Mouse (Mus musculus) spleen, postnatal 36 days (tissue): ENCODE measurements around the gene Htatip2.

Experiments used
- DNase-seq, 2 experiments: peaks; one replicate each; pipeline ENCODE4 v3.0.0; 2022; ENCODE audit warnings: low spot score in 2 of 2, mixed read lengths in 1 of 2

Gene Htatip2

DNA sequence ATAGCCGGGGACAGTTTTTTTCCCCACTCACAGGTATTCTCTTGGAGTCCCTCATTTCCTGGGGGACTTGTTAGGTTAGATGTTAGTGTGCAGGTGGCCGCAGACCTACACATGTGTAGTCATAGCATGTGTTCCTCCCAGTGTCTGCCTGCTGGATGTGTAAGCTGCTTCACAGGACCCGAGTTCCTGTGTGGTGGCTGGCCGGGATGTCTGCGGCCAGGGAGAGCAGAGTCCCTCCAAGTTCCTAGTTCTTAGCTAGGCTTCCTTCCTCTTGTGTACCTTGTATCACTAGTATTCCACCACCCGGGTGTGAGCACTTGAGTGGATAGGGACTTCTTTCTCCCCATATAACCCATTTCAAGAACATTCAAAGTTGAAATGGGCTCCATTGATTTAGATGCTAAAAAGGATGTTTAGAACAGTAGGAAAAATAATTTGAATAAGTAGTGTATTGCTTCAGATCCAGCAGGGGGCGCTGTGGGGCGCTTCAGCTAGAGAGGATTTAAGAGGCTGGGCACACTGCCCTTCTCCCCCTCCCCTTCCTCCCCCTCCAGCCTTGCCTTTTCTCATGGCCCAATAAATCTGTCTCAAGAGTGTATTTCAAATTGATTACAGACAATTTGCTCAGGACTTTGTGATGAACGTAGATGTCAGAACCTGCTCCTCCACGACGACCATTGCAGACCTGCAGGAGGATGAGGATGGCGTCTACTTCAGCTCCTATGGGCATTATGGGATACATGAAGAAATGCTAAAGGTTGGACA lies 27.9 kb downstream of the Htatip2 start:
- DNase-seq = peak in 1 of 2 experiments; percentile 22

DNA sequence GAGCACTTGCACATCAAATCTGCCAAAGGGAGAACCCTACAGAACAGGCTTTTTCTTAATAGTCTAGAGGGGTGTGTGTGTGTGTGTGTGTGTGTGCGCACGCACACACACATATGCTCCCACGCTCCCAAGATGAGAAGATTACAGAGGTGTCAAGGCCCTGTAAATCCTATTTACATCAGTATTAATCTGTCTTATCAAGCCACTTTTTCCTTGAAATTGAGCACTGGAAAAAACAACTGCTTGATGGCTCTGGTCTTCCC lies 28.4 kb downstream of the Htatip2 start:
- DNase-seq = no peak

- DNase-seq = no peak
These were observed 35.4 kb downstream of the Htatip2 start for GRCm38 (mm10) chr7:49794304-49794703.

DNA sequence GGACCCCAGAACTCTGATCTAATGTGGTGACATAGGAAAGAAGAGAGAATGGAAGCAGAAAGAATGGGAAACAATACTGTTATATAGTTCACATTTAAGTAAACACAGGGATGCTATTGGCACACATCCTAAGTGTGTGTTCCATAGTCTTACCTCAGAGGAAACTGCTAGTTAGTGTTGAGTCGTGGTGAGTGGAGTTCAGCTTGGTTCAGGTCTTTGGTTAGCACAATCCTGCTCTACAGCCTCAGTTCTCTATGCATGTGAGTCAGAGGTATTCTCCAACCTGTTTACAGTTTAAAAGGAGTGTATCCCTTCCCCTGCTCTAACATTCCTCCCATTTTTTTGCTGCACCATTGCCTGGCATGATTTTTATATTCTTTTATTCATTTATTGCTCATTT lies 38.3 kb downstream of the Htatip2 start:
- no peak for DNase-seq

DNA sequence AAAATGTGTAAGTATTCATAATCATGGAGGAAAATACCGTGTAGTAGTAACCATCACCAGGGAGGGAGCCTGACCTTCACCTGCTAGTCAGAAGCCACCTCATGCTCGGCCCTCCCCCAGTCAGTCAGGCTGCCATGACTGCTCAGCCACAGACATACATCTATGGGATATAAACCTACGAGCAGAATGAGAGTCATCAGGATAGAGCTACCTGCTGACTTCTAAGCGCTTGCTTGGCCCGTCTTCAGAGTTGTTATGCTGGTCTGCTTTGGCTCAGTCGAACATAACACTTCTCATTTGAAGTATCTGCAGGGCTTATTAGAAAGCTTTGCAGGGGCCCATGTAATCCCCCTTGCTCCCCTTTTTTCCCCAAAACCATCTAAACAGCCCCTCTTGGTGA lies 44.6 kb downstream of the Htatip2 start:
- no peak for DNase-seq

- no peak for DNase-seq
These were observed 45.8 kb downstream of the Htatip2 start for GRCm38 (mm10) chr7:49804638-49805165.

DNA sequence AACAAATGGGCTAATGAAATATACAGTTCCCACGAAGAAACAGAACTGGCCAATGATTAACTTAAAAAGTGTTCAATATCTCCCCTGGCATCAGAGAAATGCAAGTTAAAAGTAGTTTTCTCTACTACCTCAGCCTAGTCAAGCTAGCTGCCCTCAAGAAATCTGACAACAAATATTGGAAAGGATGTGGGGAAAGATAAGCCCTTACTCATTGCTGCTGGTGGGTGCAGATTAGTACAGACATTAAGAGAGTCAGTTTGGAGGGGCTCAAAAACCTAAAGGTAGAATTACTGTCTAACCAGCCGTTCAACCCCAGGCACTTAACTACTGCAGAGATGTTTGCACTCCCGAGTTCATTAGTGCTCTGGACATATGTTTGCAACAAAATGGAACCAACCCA lies 46.7 kb downstream of the Htatip2 start:
- DNase-seq = no peak

DNA sequence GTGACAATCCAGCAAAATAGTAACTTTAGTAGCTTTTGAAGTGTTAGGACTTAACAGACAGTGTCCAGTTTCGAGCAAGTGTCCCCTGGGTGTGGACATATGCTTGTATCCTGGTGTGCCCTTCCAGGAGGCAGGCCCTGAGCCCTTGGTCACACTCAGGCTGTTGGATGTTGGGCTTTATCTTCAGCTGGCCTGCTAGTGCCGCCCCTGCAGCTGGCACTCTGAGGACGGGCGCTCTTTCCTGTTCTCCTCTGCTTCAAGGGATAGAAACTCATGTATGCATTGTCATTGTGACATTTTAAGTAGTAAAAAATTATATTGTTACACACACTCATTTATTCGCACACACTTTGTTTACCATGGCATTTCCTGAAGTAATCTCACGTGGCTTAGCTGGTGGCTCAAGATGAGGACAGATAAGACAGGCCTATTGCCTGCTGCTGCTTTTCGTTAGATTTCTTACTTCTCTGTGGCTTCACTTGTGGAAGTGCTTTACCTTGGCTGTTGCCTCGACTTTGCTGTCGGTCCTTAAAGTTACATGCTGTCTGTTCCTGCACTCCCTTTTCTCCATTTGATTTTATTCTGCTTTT lies 48.3 kb downstream of the Htatip2 start:
- no peak for DNase-seq

GRCm38 (mm10) chr7:49807846-49808622 lies 49.1 kb downstream of the Htatip2 start:
- DNase-seq = no peak

DNA sequence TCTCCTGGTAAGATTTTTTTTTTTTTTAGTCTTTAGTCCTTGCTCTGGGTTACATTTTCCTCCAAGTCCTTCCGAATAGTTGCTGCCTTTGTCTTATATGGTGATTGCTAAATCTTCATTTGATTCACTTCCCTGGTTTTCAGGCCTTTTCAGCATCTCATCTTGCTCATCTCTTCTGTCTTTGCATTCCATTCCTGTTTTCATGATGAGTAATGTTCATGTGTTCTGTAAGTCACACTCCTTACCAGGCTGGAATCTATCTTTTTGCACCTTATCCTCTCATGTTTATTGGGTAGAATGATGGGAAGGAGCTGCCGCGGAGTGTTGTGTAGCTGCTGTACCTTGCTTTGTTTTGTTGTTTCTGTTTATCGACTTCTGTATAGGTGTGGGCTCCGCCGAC lies 50.2 kb downstream of the Htatip2 start:
- DNase-seq = no peak

DNA sequence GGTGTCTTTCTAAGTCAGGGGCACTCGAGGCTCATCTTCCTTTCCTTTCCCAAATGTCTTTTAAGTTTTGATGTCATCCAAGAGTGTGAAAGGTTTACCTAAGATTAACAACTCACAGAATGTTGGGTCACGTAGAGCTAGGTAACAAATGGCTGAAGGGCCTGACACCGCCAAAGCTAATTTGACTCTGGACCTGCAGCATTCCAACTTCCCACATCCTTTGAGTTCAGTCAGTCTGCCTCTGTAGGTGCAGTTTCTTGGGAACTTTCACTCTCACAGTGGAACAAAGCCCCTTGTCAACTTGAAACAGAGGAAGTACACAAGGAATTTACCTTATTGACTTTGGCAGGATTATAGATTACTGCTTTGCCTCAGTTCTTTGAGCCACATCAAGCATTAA lies 50.6 kb downstream of the Htatip2 start:
- DNase-seq = no peak

GRCm38 (mm10) chr7:49811346-49811745 lies 52.4 kb downstream of the Htatip2 start:
- no peak for DNase-seq

DNA sequence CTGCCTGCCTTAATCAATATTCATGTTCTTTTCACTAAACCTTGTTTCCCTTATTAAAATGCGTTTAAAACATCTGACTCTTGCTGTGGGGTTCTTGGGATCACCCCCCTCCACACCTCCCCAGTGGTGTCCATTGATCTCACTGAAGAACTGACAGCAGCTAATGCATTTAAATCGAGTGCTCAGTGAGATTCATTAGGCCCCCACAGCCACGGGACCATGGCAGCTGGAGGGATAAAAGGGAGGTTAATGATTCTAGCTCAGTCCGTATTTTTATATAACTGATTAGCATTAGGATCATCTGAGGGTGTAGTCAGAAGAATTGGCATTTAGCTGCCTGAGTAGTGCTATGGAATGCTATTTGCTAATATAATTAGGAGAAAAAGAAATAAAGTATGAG lies 60.5 kb downstream of the Htatip2 start:
- DNase-seq = no peak

DNA sequence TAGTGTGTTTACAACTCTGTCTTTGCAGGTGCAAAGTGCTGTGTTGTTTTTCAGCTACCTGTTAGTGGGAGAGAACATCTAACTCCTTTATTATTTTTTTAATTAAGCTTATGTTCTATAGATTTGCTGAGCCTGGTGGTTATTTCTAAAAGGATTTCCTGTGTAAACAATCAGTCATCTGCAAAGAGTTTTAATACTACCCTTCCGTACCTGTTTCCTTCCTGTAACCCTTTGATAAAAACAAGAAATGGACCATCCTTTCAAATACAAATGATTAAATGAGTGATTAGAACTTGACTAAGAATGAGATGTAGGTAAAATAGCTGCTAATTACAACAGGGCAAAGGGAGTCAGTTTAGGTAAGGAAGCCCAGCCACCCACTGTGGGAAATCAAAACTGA lies 62.5 kb downstream of the Htatip2 start:
- no peak for DNase-seq

DNA sequence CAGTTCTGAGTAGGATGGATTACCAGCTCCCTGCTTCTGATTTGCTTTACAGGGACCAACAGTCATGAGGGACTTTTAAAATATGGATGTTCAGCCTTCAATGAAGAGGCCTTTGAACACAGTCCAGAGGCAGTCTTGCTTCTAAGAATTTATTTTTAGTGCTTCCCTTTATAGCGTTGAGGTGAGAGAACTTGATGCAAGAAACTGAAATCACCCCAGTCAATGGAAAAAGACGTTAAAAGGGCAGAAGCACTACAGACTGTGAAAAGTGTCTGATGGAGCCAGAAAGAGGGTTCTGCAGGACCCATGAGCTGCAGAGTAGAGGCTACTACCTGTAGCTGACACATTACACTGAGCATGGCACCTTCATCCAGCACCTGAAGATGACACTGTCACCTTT lies 63.1 kb downstream of the Htatip2 start:
- DNase-seq = no peak
